Mouse (Mus musculus): ENCODE measurements at regions not wholly inside any gene's neighbourhood (a gene's known extent, or its start where the extent isn't known, plus 50 kb on each side); places are given as distances from the start of the nearest gene placed in this dataset.

DNA sequence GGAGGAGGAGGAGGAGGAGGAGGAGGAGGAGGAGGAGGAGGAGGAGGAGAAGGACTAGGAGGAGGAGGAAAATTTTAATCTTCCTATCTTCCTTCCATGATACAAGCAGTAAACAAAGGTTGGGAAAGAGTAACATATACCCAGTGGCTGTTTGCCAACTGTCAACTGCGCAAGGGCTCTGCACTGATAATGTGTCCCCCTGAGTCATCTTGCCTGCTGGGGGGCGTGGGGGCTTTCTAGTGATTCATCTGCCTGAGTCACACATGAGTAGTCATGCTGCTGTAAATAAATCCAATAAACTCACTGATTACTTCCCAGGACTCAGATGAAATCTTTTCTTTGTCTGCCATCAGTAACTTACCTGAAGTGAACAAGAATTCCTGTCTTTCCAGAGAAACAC is 110.2 kb downstream of the Tusc1 start:
- Histone ChIP-seq H3K4me3 (ENCODE audit: low read depth, low read length) (no peak overlapping the region), H3K4me2 (ENCODE audit: low read length) (no peak overlapping the region), H3K27me3 (ENCODE audit: control insufficient read depth, insufficient read depth, low read depth, low read length) (no peaks in the 10 kb centered on the region), H3K9me3 (replicated peaks; ENCODE audit: control insufficient read depth, low read length, poor library complexity, severe bottlenecking) (no peaks in the 10 kb centered on the region), H3K9ac (ENCODE audit: low read depth, low read length) (no peak overlapping the region), H3K36me3 (ENCODE audit: control insufficient read depth, insufficient read depth, low read length) (no peaks in the 10 kb centered on the region), H3K4me1 (ENCODE audit: control insufficient read depth, insufficient read depth, low read length) (no peaks in the 10 kb centered on the region), H3K27ac (ENCODE audit: low read length) (no peak overlapping the region)
- ATAC-seq, result no peak
- 86% methylated on average over 2 of the region's 2 CpGs for WGBS

DNA sequence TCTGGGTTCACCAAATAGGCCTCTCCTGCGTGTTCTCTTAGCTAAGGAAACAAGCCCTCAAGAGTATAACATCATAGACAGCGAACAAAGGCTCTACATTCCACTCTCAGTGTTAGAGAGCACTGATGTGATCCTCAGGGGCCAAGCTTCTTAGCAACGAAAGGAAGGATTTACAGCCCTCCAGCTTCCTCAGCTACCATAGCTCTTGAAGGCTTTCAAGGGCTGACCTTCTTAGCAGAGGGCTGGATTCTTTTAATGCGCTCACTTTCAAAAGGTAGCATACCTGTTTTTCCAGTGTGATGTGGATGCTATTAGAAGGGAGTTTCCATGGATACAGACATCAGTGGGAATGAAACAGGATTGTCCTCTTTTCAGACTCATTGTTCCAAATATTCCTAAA is 114.6 kb downstream of the Tusc1 start:
- peak; percentile 89 for ATAC-seq
- Histone ChIP-seq H3K27me3 (ENCODE audit: control insufficient read depth, insufficient read depth, low read depth, low read length) (no peaks in the 10 kb centered on the region), H3K4me2 (ENCODE audit: low read length) (no peak overlapping the region), H3K27ac (ENCODE audit: low read length) (no peak overlapping the region), H3K9ac (ENCODE audit: low read depth, low read length) (no peak overlapping the region), H3K9me3 (replicated peaks; ENCODE audit: control insufficient read depth, low read length, poor library complexity, severe bottlenecking) (no peaks in the 10 kb centered on the region), H3K36me3 (ENCODE audit: control insufficient read depth, insufficient read depth, low read length) (no peaks in the 10 kb centered on the region), H3K4me3 (ENCODE audit: low read depth, low read length) (no peak overlapping the region), H3K4me1 (ENCODE audit: control insufficient read depth, insufficient read depth, low read length) (no peaks in the 10 kb centered on the region)
- 27% methylated on average over 4 of the region's 4 CpGs for whole genome bisulfite sequencing

DNA sequence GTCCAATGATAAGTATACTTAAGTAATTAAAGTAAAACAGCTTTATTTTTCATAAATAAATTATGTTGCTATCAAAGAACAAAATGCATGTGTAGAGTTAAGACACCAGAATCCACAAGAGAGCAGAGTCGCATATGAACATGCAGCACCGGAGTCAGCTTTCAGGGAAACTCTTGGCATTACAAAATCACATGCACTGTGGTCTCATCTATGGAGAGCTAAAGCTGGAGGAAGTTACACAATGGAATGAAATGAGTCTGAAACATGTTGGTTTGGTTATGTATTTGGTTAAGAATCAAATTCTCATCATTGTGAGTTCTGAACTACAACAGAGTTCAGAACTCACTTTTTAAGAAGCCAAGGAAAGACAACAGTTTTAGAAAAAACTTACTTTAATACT is 126.9 kb downstream of the Tusc1 start:
- no peak overlapping the region for H3K9ac ChIP-seq (ENCODE audit: low read depth, low read length)

DNA sequence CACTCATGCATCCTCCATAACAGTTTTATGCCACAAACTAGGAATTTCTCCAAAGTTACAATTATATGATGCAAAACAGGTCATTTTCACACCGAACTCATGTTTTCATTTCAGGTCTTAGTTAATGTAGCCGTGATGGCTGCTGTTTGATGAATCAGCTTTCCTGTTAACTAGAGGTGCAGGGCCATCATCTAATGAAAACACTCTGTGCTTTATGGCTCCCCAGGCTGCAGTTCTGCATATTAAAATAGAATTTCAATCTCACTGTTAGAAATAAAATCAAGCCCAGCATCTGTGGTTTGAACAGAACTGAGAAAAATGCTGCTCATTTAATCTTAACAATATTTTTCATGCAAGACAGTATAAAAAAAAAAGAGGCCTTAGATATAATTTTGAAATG is 135.5 kb downstream of the Tusc1 start:
- Histone ChIP-seq H3K36me3 (ENCODE audit: control insufficient read depth, insufficient read depth, low read length) (no peaks in the 10 kb centered on the region), H3K9ac (ENCODE audit: low read depth, low read length) (no peak overlapping the region), H3K27ac (ENCODE audit: low read length) (no peak overlapping the region), H3K27me3 (ENCODE audit: control insufficient read depth, insufficient read depth, low read depth, low read length) (no peaks in the 10 kb centered on the region), H3K4me3 (ENCODE audit: low read depth, low read length) (no peak overlapping the region), H3K4me2 (ENCODE audit: low read length) (no peak overlapping the region), H3K9me3 (replicated peaks; ENCODE audit: control insufficient read depth, low read length, poor library complexity, severe bottlenecking) (no peaks in the 10 kb centered on the region), H3K4me1 (ENCODE audit: control insufficient read depth, insufficient read depth, low read length) (no peaks in the 10 kb centered on the region)
- ATAC-seq, result no peak
- whole genome bisulfite sequencing, result 77% methylated on average over 2 of the region's 2 CpGs

More for the DNA sequence above, 126.9 kb downstream of the Tusc1 start:
- Histone ChIP-seq H3K4me1 (ENCODE audit: control insufficient read depth, insufficient read depth, low read length) (no peaks in the 10 kb centered on the region), H3K27me3 (ENCODE audit: control insufficient read depth, insufficient read depth, low read depth, low read length) (no peaks in the 10 kb centered on the region), H3K27ac (ENCODE audit: low read length) (no peak overlapping the region), H3K36me3 (ENCODE audit: control insufficient read depth, insufficient read depth, low read length) (no peaks in the 10 kb centered on the region), H3K4me2 (ENCODE audit: low read length) (no peak overlapping the region), H3K4me3 (ENCODE audit: low read depth, low read length) (no peak overlapping the region), H3K9me3 (replicated peaks; ENCODE audit: control insufficient read depth, low read length, poor library complexity, severe bottlenecking) (no peaks in the 10 kb centered on the region)
- WGBS, result 86% methylated on average over 2 of the region's 2 CpGs
- ATAC-seq, result no peak

DNA sequence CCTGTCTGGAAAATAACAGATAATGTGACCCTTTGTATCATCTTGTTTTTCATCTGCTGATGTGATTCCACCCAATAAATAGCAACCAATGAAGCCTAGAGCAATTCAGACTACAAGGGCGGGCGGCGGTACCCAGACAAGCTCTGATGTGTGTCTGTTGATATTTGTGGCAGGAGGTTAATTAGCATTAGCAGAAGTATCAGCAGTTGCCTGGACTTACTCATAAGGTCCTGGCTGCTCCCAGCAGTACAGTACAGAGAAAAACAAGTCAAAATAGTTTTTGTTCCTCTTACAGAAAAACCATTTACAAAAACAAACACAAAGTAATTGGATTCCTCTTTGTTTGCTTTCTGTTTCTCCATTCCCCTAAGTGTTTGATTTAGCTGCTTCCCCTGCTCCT is 151.0 kb downstream of the Tusc1 start:
- Histone ChIP-seq H3K27me3 (ENCODE audit: control insufficient read depth, insufficient read depth, low read depth, low read length) (no peaks in the 10 kb centered on the region), H3K9ac (ENCODE audit: low read depth, low read length) (no peak overlapping the region), H3K4me2 (ENCODE audit: low read length) (no peak overlapping the region), H3K4me3 (ENCODE audit: low read depth, low read length) (no peak overlapping the region), H3K27ac (ENCODE audit: low read length) (no peak overlapping the region), H3K36me3 (ENCODE audit: control insufficient read depth, insufficient read depth, low read length) (no peaks in the 10 kb centered on the region), H3K9me3 (replicated peaks; ENCODE audit: control insufficient read depth, low read length, poor library complexity, severe bottlenecking) (no peaks in the 10 kb centered on the region), H3K4me1 (ENCODE audit: control insufficient read depth, insufficient read depth, low read length) (peaks cover 2% of the 10 kb centered on the region; the same call in 1 of the 2 replicates)
- ATAC-seq, result no peak
- WGBS, result 41% methylated on average over 3 of the region's 3 CpGs

Data from midbrain, embryonic 16.5 days (tissue).